Comparison of ENCODE assay signal across 29 mouse cellular contexts in genomic region chr4:43694439-43695248, GRCm38 (mm10). TPM values are rescaled to one million over a fixed set of nuclear protein-coding genes. Genes with fewer than 3 reads are reported as not detected.
DNase-seq lines count a peak whose midpoint lies in the region; ATAC-seq and TF ChIP-seq lines count a peak whose summit lies in the region.
"Had no signal": no experiment of that assay in that cellular context is flagged by ENCODE, and none has a peak within 500 bp of the region (broad histone marks: within the 10 kb centered on the region; RNA-seq: fewer than 3 reads in every experiment).

No protein-coding gene starts in this region.

- 0 out of 2 replicates have a peak overlapping the region, but pooled peaks have one; percentile 16 for H3K9ac ChIP-seq in limb, embryonic 14.5 days (ENCODE audit: low read depth, low read length, severe bottlenecking)
- no peak overlapping the region for H3K9ac ChIP-seq in kidney, embryonic 14.5 days (ENCODE audit: low read depth, low read length)
- H3K9ac ChIP-seq: forebrain, postnatal 0 days; hindbrain, embryonic 12.5 days; limb, embryonic 12.5 days; lung, embryonic 14.5 days had no signal

- no peak overlapping the region for H3K4me3 ChIP-seq in limb, embryonic 14.5 days (replicated peaks; ENCODE audit: low read length)
- H3K4me3 ChIP-seq in limb, embryonic 10.5 days, result no peak overlapping the region
- no peak overlapping the region for H3K4me3 ChIP-seq in G1E (ENCODE audit: low read depth, low read length)
- no peak overlapping the region for H3K4me3 ChIP-seq in brown adipose tissue, adult 24 weeks (ENCODE audit: insufficient read depth, low read depth, low read length)
- no peak overlapping the region for H3K4me3 ChIP-seq in kidney, embryonic 14.5 days (ENCODE audit: low read length)
- H3K4me3 ChIP-seq: forebrain, embryonic 10.5 days; hindbrain, embryonic 12.5 days; limb, embryonic 12.5 days; megakaryocyte, embryonic 14.5 days had no signal

- 0 out of 2 replicates have a peak, but pooled peaks cover 3% of the 10 kb centered on the region for H3K4me1 ChIP-seq in limb, embryonic 14.5 days (ENCODE audit: control insufficient read depth, insufficient read depth, low read length)
- peaks cover 4% of the 10 kb centered on the region; the same call in 1 of the 2 replicates for H3K4me1 ChIP-seq in limb, embryonic 10.5 days
- peaks cover 42% of the 10 kb centered on the region for H3K4me1 ChIP-seq in G1E (ENCODE audit: insufficient read depth, low read depth, low read length)
- peaks cover 14% of the 10 kb centered on the region for H3K4me1 ChIP-seq in brown adipose tissue, adult 24 weeks (ENCODE audit: control insufficient read depth, insufficient read depth, insufficient read length, low read length)
- no peaks in the 10 kb centered on the region for H3K4me1 ChIP-seq in kidney, embryonic 14.5 days (ENCODE audit: control insufficient read depth, insufficient read depth, low read length)
- H3K4me1 ChIP-seq: hindbrain, embryonic 12.5 days had no signal

- 87% methylated on average over 1 of the region's 1 CpGs for WGBS in limb, embryonic 14.5 days
- WGBS in limb, embryonic 10.5 days, result 83% methylated on average over 1 of the region's 1 CpGs
- WGBS in kidney, embryonic 14.5 days, result 84% methylated on average over 1 of the region's 1 CpGs

- H3K9me3 ChIP-seq in limb, embryonic 14.5 days (ENCODE audit: control insufficient read depth, low read length), result no peaks in the 10 kb centered on the region
- no peaks in the 10 kb centered on the region for H3K9me3 ChIP-seq in limb, embryonic 10.5 days (replicated peaks)
- H3K9me3 ChIP-seq in G1E (replicated peaks), result no peaks in the 10 kb centered on the region
- H3K9me3 ChIP-seq in kidney, embryonic 14.5 days (ENCODE audit: control insufficient read depth, low read length), result no peaks in the 10 kb centered on the region
- H3K9me3 ChIP-seq: forebrain, embryonic 10.5 days; hindbrain, embryonic 12.5 days; limb, embryonic 12.5 days; megakaryocyte, embryonic 14.5 days had no signal

- no peak for TF ChIP-seq CTCF in G1E (IDR thresholded peaks at IDR 0.05; ENCODE audit: low read depth, low read length)

- no peak overlapping the region for H3K4me2 ChIP-seq in limb, embryonic 14.5 days (replicated peaks; ENCODE audit: low read depth, low read length, severe bottlenecking)
- H3K4me2 ChIP-seq in kidney, embryonic 14.5 days (replicated peaks; ENCODE audit: low read depth, low read length), result no peak overlapping the region
- H3K4me2 ChIP-seq: hindbrain, embryonic 12.5 days; limb, embryonic 12.5 days; lung, embryonic 14.5 days had no signal

- no peak for TF ChIP-seq POLR2A in limb, embryonic 14.5 days (IDR thresholded peaks at IDR 0.05; ENCODE audit: borderline replicate concordance, extremely low read depth, insufficient read depth, insufficient read length)

- peaks cover 14% of the 10 kb centered on the region for H3K36me3 ChIP-seq in limb, embryonic 14.5 days (ENCODE audit: control insufficient read depth, insufficient read depth, low read length)
- H3K36me3 ChIP-seq in limb, embryonic 10.5 days, result no peaks in the 10 kb centered on the region
- H3K36me3 ChIP-seq in G1E (replicated peaks), result no peaks in the 10 kb centered on the region
- H3K36me3 ChIP-seq in kidney, embryonic 14.5 days (ENCODE audit: control insufficient read depth, insufficient read depth, low read length), result no peaks in the 10 kb centered on the region

- no peaks in the 10 kb centered on the region for H3K27me3 ChIP-seq in limb, embryonic 14.5 days (ENCODE audit: control insufficient read depth, insufficient read depth, low read length)
- H3K27me3 ChIP-seq in limb, embryonic 10.5 days (ENCODE audit: low read depth, poor library complexity, severe bottlenecking), result no peaks in the 10 kb centered on the region
- H3K27me3 ChIP-seq in G1E (ENCODE audit: insufficient read depth, low read length), result peaks cover 20% of the 10 kb centered on the region
- no peaks in the 10 kb centered on the region for H3K27me3 ChIP-seq in kidney, embryonic 14.5 days (ENCODE audit: control insufficient read depth, insufficient read depth, low read length)
- H3K27me3 ChIP-seq: hindbrain, embryonic 12.5 days; limb, embryonic 12.5 days had no signal

- no peak for DNase-seq in limb, embryonic 14.5 days (ENCODE audit: low spot score)
- DNase-seq in limb, embryonic 10.5 days (ENCODE audit: low spot score), result no peak
- DNase-seq in G1E (ENCODE audit: low spot score), result peak; percentile 35
- DNase-seq: cerebellum, postnatal 36 days; forebrain, postnatal 0 days; right cerebral cortex, postnatal 14 days; spleen, adult 18-20 months had no signal

- H3K27ac ChIP-seq in limb, embryonic 14.5 days (replicated peaks; ENCODE audit: low read depth, low read length), result no peak overlapping the region
- no peak overlapping the region for H3K27ac ChIP-seq in limb, embryonic 10.5 days
- 0 out of 2 replicates have a peak overlapping the region, but pooled peaks have one; percentile 15 for H3K27ac ChIP-seq in brown adipose tissue, adult 24 weeks (replicated peaks; ENCODE audit: low read depth, low read length)
- no peak overlapping the region for H3K27ac ChIP-seq in kidney, embryonic 14.5 days (ENCODE audit: low read depth, low read length)
- H3K27ac ChIP-seq: forebrain, embryonic 10.5 days; hindbrain, embryonic 12.5 days; limb, embryonic 12.5 days had no signal

- ATAC-seq in limb, embryonic 14.5 days (ENCODE audit: low FRiP score, low read depth), result no peak
- ATAC-seq in G1E (ENCODE audit: extremely low read depth, insufficient number of reproducible peaks, low FRiP score, poor library complexity, severe bottlenecking), result no peak
- peak; percentile 39 for ATAC-seq in megakaryocyte progenitor cell, adult 5-6 weeks (replicated peaks; ENCODE audit: poor library complexity)
- no peak for ATAC-seq in inflammation-experienced regulatory T-cells, adult 6 months
- ATAC-seq in kidney, embryonic 14.5 days (ENCODE audit: low FRiP score, low TSS enrichment), result no peak
- ATAC-seq: activated CD4-positive, CD25-positive, alpha-beta regulatory T cell, adult 4 months had no signal

RNA-seq across cellular contexts. Expression of gene Olfr70, which starts 6.0 kb away (rescaled TPM):
- not detected in 2 replicates for polyA plus RNA-seq in limb, embryonic 14.5 days (2012; rRNA removed)
- not detected in 2 replicates for polyA plus RNA-seq in limb, embryonic 14.5 days (2014; fragmentation: Nextera tagmentation; extraction: Ambion mirVana)
- polyA plus RNA-seq in limb, embryonic 10.5 days (2016; fragmentation: Nextera tagmentation; extraction: Ambion mirVana), result not detected in 2 replicates
- total RNA-seq in G1E (2014; fragmentation: Nextera tagmentation) (not detected in 2 replicates), G1E (2017) (0.06 TPM in 1 of 2 replicates, not detected in the other)
- not detected in 2 replicates for polyA plus RNA-seq in G1E (2012)
- polyA plus RNA-seq in brown adipose tissue, adult 24 weeks (2012; ENCODE audit: insufficient read depth, insufficient read length, missing spikeins), result not detected in 2 replicates
- total RNA-seq in megakaryocyte progenitor cell, adult 5-6 weeks (2015), result not detected in 2 replicates
- total RNA-seq in megakaryocyte progenitor cell, adult 5-6 weeks (2017), result not detected in 2 replicates
- polyA plus RNA-seq in inflammation-experienced regulatory T-cells, adult 6 months (2017; shearing (Covaris generic)), result not detected
- polyA plus RNA-seq in kidney, embryonic 14.5 days (2014; fragmentation: Nextera tagmentation; extraction: Ambion mirVana), result not detected in 2 replicates
- total RNA-seq: adrenal gland, postnatal 25 days; forebrain, postnatal 0 days; layer of hippocampus, postnatal 10 days; left cerebral cortex, adult 8-10 months; midbrain, postnatal 0 days; neutrophil, adult 5-6 weeks had no signal
- polyA plus RNA-seq: activated CD4-positive, CD25-positive, alpha-beta regulatory T cell, adult 4 months; cerebellum, adult 2 months; forebrain, embryonic 10.5 days; forebrain, postnatal 0 days; gonadal fat pad, adult 2 months; heart, postnatal 0 days; hindbrain, embryonic 12.5 days; kidney, embryonic 16.5 days; large intestine, adult 2 months; lung, embryonic 14.5 days; midbrain, postnatal 0 days; stomach, embryonic 14.5 days; thymus, postnatal 0 days had no signal

RNA-seq across cellular contexts. Expression of gene Olfr71, which starts 15.4 kb away (rescaled TPM):
- polyA plus RNA-seq in limb, embryonic 14.5 days (2012; rRNA removed), result not detected in 2 replicates
- not detected in 2 replicates for polyA plus RNA-seq in limb, embryonic 14.5 days (2014; fragmentation: Nextera tagmentation; extraction: Ambion mirVana)
- polyA plus RNA-seq in limb, embryonic 10.5 days (2016; fragmentation: Nextera tagmentation; extraction: Ambion mirVana), result not detected in 2 replicates
- not detected in 2 replicates for total RNA-seq in G1E (2014; fragmentation: Nextera tagmentation)
- total RNA-seq in G1E (2017), result 0.06 and 0.11 TPM in 2 replicates
- polyA plus RNA-seq in G1E (2012), result not detected in 2 replicates
- not detected in 2 replicates for polyA plus RNA-seq in brown adipose tissue, adult 24 weeks (2012; ENCODE audit: insufficient read depth, insufficient read length, missing spikeins)
- total RNA-seq in megakaryocyte progenitor cell, adult 5-6 weeks (2015), result not detected in 2 replicates
- total RNA-seq in megakaryocyte progenitor cell, adult 5-6 weeks (2017), result not detected in 2 replicates
- not detected for polyA plus RNA-seq in inflammation-experienced regulatory T-cells, adult 6 months (2017; shearing (Covaris generic))
- polyA plus RNA-seq in kidney, embryonic 14.5 days (2014; fragmentation: Nextera tagmentation; extraction: Ambion mirVana), result not detected in 2 replicates
- total RNA-seq: adrenal gland, postnatal 25 days; forebrain, postnatal 0 days; layer of hippocampus, postnatal 10 days; left cerebral cortex, adult 8-10 months; midbrain, postnatal 0 days; neutrophil, adult 5-6 weeks had no signal
- polyA plus RNA-seq: cerebellum, adult 2 months; forebrain, embryonic 10.5 days; forebrain, postnatal 0 days; gonadal fat pad, adult 2 months; heart, postnatal 0 days; hindbrain, embryonic 12.5 days; kidney, embryonic 16.5 days; large intestine, adult 2 months; limb, embryonic 12.5 days; lung, embryonic 14.5 days; midbrain, postnatal 0 days; thymus, postnatal 0 days had no signal

RNA-seq across cellular contexts. Expression of gene Fam221b, which starts 25.7 kb away (rescaled TPM):
- polyA plus RNA-seq in limb, embryonic 14.5 days (2012; rRNA removed), result 0.40 and 0.63 TPM in 2 replicates
- polyA plus RNA-seq in limb, embryonic 14.5 days (2014; fragmentation: Nextera tagmentation; extraction: Ambion mirVana), result 4.0 and 4.3 TPM in 2 replicates
- 1.6 and 1.7 TPM in 2 replicates for polyA plus RNA-seq in limb, embryonic 10.5 days (2016; fragmentation: Nextera tagmentation; extraction: Ambion mirVana)
- total RNA-seq in G1E (2014; fragmentation: Nextera tagmentation), result 0.34 TPM in 1 of 2 replicates, not detected in the other
- 0.49 and 0.58 TPM in 2 replicates for total RNA-seq in G1E (2017)
- polyA plus RNA-seq in G1E (2012), result 0.05 and 0.10 TPM in 2 replicates
- polyA plus RNA-seq in brown adipose tissue, adult 24 weeks (2012; ENCODE audit: insufficient read depth, insufficient read length, missing spikeins), result 0.36 TPM in 1 of 2 replicates, not detected in the other
- total RNA-seq in megakaryocyte progenitor cell, adult 5-6 weeks (2015), result 0.07 TPM in 2 replicates
- 0.44 and 0.62 TPM in 2 replicates for total RNA-seq in megakaryocyte progenitor cell, adult 5-6 weeks (2017)
- 1 to 10 TPM; 2.8 to 3.7 (median 3.4) TPM for polyA plus RNA-seq in inflammation-experienced regulatory T-cells, adult 6 months (2017; shearing (Covaris generic))
- 2.6 and 3.7 TPM in 2 replicates for polyA plus RNA-seq in kidney, embryonic 14.5 days (2014; fragmentation: Nextera tagmentation; extraction: Ambion mirVana)
- total RNA-seq: forebrain, postnatal 0 days; midbrain, postnatal 0 days had no signal

RNA-seq across cellular contexts. Expression of gene Tmem8b, which starts 25.9 kb away (rescaled TPM):
- 16.0 and 26.7 TPM in 2 replicates for polyA plus RNA-seq in limb, embryonic 14.5 days (2012; rRNA removed)
- polyA plus RNA-seq in limb, embryonic 14.5 days (2014; fragmentation: Nextera tagmentation; extraction: Ambion mirVana), result 3.8 and 5.2 TPM in 2 replicates
- 2.2 and 3.4 TPM in 2 replicates for polyA plus RNA-seq in limb, embryonic 10.5 days (2016; fragmentation: Nextera tagmentation; extraction: Ambion mirVana)
- total RNA-seq in G1E (2014; fragmentation: Nextera tagmentation) (2.9 and 6.0 TPM in 2 replicates), G1E (2017) (0.76 and 1.1 TPM in 2 replicates)
- polyA plus RNA-seq in G1E (2012), result 2.9 and 3.6 TPM in 2 replicates
- 4.2 and 9.1 TPM in 2 replicates for polyA plus RNA-seq in brown adipose tissue, adult 24 weeks (2012; ENCODE audit: insufficient read depth, insufficient read length, missing spikeins)
- 0.47 and 0.95 TPM in 2 replicates for total RNA-seq in megakaryocyte progenitor cell, adult 5-6 weeks (2015)
- total RNA-seq in megakaryocyte progenitor cell, adult 5-6 weeks (2017), result 0.25 and 0.61 TPM in 2 replicates
- polyA plus RNA-seq in inflammation-experienced regulatory T-cells, adult 6 months (2017; shearing (Covaris generic)), result 1 to 10 TPM in 1 of 3 experiments, under 1 TPM in 2; 0.87 to 1.0 (median 0.87) TPM
- polyA plus RNA-seq in kidney, embryonic 14.5 days (2014; fragmentation: Nextera tagmentation; extraction: Ambion mirVana), result 2.6 and 3.2 TPM in 2 replicates

RNA-seq across cellular contexts. Expression of gene Hrct1, which starts 32.3 kb away (rescaled TPM):
- 3.2 and 3.9 TPM in 2 replicates for polyA plus RNA-seq in limb, embryonic 14.5 days (2012; rRNA removed)
- 2.1 and 2.2 TPM in 2 replicates for polyA plus RNA-seq in limb, embryonic 14.5 days (2014; fragmentation: Nextera tagmentation; extraction: Ambion mirVana)
- polyA plus RNA-seq in limb, embryonic 10.5 days (2016; fragmentation: Nextera tagmentation; extraction: Ambion mirVana), result 0.35 and 0.40 TPM in 2 replicates
- total RNA-seq in G1E (2014; fragmentation: Nextera tagmentation), result not detected in 2 replicates
- 0.16 TPM in 1 of 2 replicates, not detected in the other for total RNA-seq in G1E (2017)
- not detected in 2 replicates for polyA plus RNA-seq in G1E (2012)
- polyA plus RNA-seq in brown adipose tissue, adult 24 weeks (2012; ENCODE audit: insufficient read depth, insufficient read length, missing spikeins), result 4.7 and 5.0 TPM in 2 replicates
- total RNA-seq in megakaryocyte progenitor cell, adult 5-6 weeks (2015), result not detected in 2 replicates
- total RNA-seq in megakaryocyte progenitor cell, adult 5-6 weeks (2017), result not detected in 2 replicates
- polyA plus RNA-seq in inflammation-experienced regulatory T-cells, adult 6 months (2017; shearing (Covaris generic)), result not detected
- 0.40 and 1.0 TPM in 2 replicates for polyA plus RNA-seq in kidney, embryonic 14.5 days (2014; fragmentation: Nextera tagmentation; extraction: Ambion mirVana)
- total RNA-seq: neutrophil, adult 5-6 weeks had no signal
- polyA plus RNA-seq: activated CD4-positive, CD25-positive, alpha-beta regulatory T cell, adult 4 months had no signal
